Mouse (Mus musculus) myocyte (in vitro differentiated cells): ENCODE results near the gene Tnrc6a. TPM values are rescaled to one million over a fixed set of nuclear protein-coding genes. Genes with fewer than 3 reads are reported as not detected.

Source experiments
- H3K27me3 ChIP-seq: one replicate; pipeline ENCODE4 v1.6.1; 2011; ENCODE audit not compliant: control insufficient read depth, insufficient read depth, insufficient read length
- H3K36me3 ChIP-seq: one replicate; pipeline ENCODE4 v1.6.1; 2011; ENCODE audit not compliant: control insufficient read depth, insufficient read depth
- H3K4me2 ChIP-seq: one replicate; pipeline ENCODE4 v1.6.1; 2011; ENCODE audit warnings: low read depth, control low read depth
- H3K4me3 ChIP-seq: one replicate; pipeline ENCODE4 v1.5.1; 2011; ENCODE audit warnings: mild to moderate bottlenecking, control low read depth, moderate library complexity
- H3K79me2 ChIP-seq: one replicate; pipeline ENCODE4 v1.6.1; 2011; ENCODE audit not compliant: control insufficient read depth, insufficient read depth
- H3ac ChIP-seq: one replicate; pipeline ENCODE4 v1.6.1; 2011; ENCODE audit not compliant: control insufficient read depth, insufficient read length
- CEBPB ChIP-seq: IDR thresholded peaks from 2 replicates; pipeline ENCODE4 v1.6.1; 2011; ENCODE audit warnings: mild to moderate bottlenecking, moderate library complexity; ENCODE audit not compliant: poor library complexity, insufficient read depth, severe bottlenecking
- E2F4 ChIP-seq: IDR thresholded peaks from one replicate; pipeline ENCODE4 v1.6.1; 2011; ENCODE audit warnings: mild to moderate bottlenecking, control low read depth, moderate library complexity; ENCODE audit not compliant: insufficient read depth
- MAX ChIP-seq: IDR thresholded peaks from one replicate; pipeline ENCODE4 v1.6.1; 2011; ENCODE audit warnings: low read depth, mild to moderate bottlenecking, control low read depth
- MYOD1 ChIP-seq, 3 experiments: IDR thresholded peaks; one replicate each; pipeline ENCODE4 v1.6.1; 2011; ENCODE audit warnings: control low read depth in 2 of 3, low read depth in 2 of 3, mild to moderate bottlenecking in 2 of 3, moderate library complexity in 1 of 3; ENCODE audit not compliant: insufficient read length in 2 of 3, control insufficient read depth in 1 of 3
- MYOG ChIP-seq, 3 experiments: IDR thresholded peaks; one replicate each; pipeline ENCODE4 v1.6.1; 2011; ENCODE audit warnings: control low read depth in 2 of 3, low read depth in 2 of 3, mild to moderate bottlenecking in 2 of 3; ENCODE audit not compliant: insufficient read length in 2 of 3, control insufficient read depth in 1 of 3, insufficient read depth in 1 of 3
- POLR2A ChIP-seq: IDR thresholded peaks from one replicate; pipeline ENCODE4 v1.6.1; 2011; ENCODE audit warnings: low read depth, mild to moderate bottlenecking, control low read depth, moderate library complexity; ENCODE audit not compliant: insufficient read length
- POLR2AphosphoS2 ChIP-seq: IDR thresholded peaks from one replicate; pipeline ENCODE4 v1.6.1; 2011; ENCODE audit warnings: low read depth, control low read depth; ENCODE audit not compliant: insufficient read length
- REST ChIP-seq: IDR thresholded peaks from one replicate; pipeline ENCODE4 v1.6.1; 2011; ENCODE audit warnings: mild to moderate bottlenecking, control low read depth, moderate library complexity; ENCODE audit not compliant: insufficient read depth, insufficient read length
- SRF ChIP-seq: IDR thresholded peaks from one replicate; pipeline ENCODE4 v1.6.1; 2011; ENCODE audit warnings: low read depth; ENCODE audit not compliant: control insufficient read depth, insufficient read length
- TCF12 ChIP-seq: IDR thresholded peaks from one replicate; pipeline ENCODE4 v1.6.1; 2011; ENCODE audit warnings: mild to moderate bottlenecking, control low read depth; ENCODE audit not compliant: poor library complexity, insufficient read depth, severe bottlenecking
- TCF3 ChIP-seq: IDR thresholded peaks from one replicate; pipeline ENCODE4 v1.6.1; 2011; ENCODE audit warnings: low read depth, control low read depth; ENCODE audit not compliant: insufficient read length
- USF1 ChIP-seq: IDR thresholded peaks from one replicate; pipeline ENCODE4 v1.6.1; 2011; ENCODE audit warnings: low read depth, mild to moderate bottlenecking, control low read depth, moderate library complexity
- polyA plus RNA-seq: library from polyadenylated mRNA; unstranded; fragments of >200 nt; fragmentation: generic; extraction: Trizol; gene quantifications from one replicate; pipeline ENCODE4 v1.2.1, GENCODE M21; 2012; ENCODE audit warnings: missing spikeins

The Tnrc6a gene
- polyA plus RNA-seq, 1 experiment = 8.6 TPM

DNA sequence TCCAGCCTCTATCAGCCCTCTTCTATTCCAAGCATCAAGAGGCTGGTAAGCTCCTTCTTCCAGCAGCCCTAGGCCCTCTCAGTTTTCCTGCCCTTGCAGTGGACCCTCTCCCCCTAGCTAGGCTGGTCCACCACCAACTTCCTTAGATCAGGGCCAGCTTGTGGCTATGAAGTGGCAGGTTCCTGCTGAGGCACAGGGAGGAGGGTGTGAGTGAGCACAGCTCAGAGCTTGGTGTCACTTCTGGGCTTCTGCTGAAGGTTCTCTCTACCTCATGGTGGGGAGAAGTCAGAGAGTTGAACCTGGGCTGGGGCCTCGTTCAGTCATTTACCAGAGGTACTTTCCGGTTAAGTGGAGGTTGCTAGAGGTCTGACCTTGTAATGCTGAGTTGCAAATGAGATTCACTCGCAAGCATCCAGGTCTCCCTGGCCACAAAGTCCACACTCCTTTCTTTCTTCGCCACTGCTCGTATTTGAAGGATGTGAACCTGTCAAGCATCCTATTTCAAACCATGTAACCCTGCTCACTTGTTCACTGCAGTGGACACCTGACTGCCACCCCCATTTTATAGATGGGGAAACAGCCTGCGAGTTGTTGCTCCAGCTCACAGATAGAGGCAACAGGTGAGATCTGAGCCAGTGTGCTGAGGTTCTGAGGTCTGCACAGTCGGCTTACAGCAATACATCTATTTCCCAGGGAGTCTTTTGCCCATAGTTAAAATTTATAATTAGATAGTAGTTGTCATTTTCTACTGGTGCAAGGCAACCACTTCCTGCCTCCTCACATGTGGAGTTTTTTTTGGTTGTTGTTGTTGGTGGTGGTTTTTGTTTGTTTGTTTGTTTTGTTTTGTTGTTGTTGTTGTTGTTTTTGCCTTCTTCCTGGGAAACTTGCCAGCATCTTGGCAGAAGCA is 94.0 kb downstream of the Tnrc6a start:
- no peak overlapping the region for H3K4me2 ChIP-seq
- H3K79me2 ChIP-seq = no peaks in the 10 kb centered on the region
- no peak overlapping the region for H3K4me3 ChIP-seq
- H3K36me3 ChIP-seq = no peaks in the 10 kb centered on the region
- peaks cover 30% of the 10 kb centered on the region for H3K27me3 ChIP-seq
- TF ChIP-seq MYOD1 (IDR thresholded peaks at IDR 0.05; ENCODE audit: control insufficient read depth in 1 of 3, insufficient read length in 2 of 3, low read depth in 2 of 3) = no peak
- no peak for TF ChIP-seq SRF
- TF ChIP-seq MYOG (IDR thresholded peaks at IDR 0.05; ENCODE audit: control insufficient read depth in 1 of 3, insufficient read depth in 1 of 3, insufficient read length in 2 of 3, low read depth in 2 of 3) = no peak
- TF ChIP-seq REST = no peak
- TF ChIP-seq E2F4 = no peak
- TF ChIP-seq TCF12 = no peak
- TF ChIP-seq MAX = no peak
- no peak for TF ChIP-seq TCF3
- no peak for TF ChIP-seq USF1
- no peak for TF ChIP-seq CEBPB
- TF ChIP-seq POLR2AphosphoS2 = no peak
- TF ChIP-seq POLR2A = no peak
- H3ac ChIP-seq = no peak overlapping the region

GRCm38 (mm10) chr7:123218620-123219019 is 94.9 kb downstream of the Tnrc6a start:
- Histone ChIP-seq H3K79me2 (no peaks in the 10 kb centered on the region), H3K27me3 (peaks cover 37% of the 10 kb centered on the region), H3K36me3 (no peaks in the 10 kb centered on the region), H3K4me3 (no peak overlapping the region), H3K4me2 (no peak overlapping the region), H3ac (no peak overlapping the region)
- TF ChIP-seq POLR2AphosphoS2 (no peak), SRF (no peak), REST (no peak), CEBPB (no peak), TCF12 (no peak), MAX (no peak), MYOD1 (IDR thresholded peaks at IDR 0.05; ENCODE audit: control insufficient read depth in 1 of 3, insufficient read length in 2 of 3, low read depth in 2 of 3) (no peak), TCF3 (no peak), MYOG (IDR thresholded peaks at IDR 0.05; ENCODE audit: control insufficient read depth in 1 of 3, insufficient read depth in 1 of 3, insufficient read length in 2 of 3, low read depth in 2 of 3) (no peak), E2F4 (no peak), POLR2A (no peak), USF1 (no peak)

DNA sequence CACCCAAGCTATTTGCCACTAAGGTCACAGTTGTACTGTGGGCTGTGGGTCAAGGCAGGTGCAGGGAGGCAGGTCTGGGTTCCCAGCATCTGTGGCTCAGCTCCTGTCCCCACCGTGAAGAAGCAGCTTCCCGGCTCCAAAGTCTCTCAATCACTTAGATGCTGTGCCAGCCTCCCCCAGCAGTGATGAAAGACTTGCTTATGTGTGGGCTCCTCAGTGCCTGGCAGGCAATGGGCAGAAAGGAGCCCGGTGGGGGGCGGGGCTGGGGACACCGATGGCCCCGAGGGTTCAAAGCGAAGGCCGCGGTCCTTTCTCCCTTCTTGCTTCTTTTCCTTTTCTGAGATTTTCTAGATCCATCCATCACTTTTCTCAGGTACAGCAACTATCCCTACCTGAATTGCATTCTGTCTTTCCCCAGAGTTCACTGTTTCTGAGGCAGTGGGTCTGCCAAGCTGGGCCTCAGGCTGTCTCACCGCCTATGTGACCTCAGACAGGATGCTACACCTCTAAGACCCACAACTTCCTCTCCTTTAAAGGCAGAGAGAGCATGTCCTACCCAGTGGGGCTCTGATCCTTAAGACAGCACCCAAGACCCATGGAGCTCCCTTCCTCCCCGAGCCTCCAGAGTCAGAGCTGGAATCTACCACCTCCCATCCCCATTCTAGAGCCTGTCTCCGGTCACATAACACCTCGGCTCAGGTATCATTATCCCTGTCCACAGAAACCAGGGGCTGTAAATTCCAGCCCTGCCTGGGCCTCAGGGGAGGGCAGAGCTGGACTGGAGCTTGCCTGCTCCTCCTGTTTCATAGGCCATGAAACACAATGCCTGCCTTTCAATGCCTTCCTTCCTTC is 96.3 kb downstream of the Tnrc6a start:
- Histone ChIP-seq H3K4me3 (no peak overlapping the region), H3ac (no peak overlapping the region), H3K36me3 (no peaks in the 10 kb centered on the region), H3K79me2 (no peaks in the 10 kb centered on the region), H3K4me2 (no peak overlapping the region), H3K27me3 (peaks cover 46% of the 10 kb centered on the region)
- no peak for TF ChIP-seq TCF3
- no peak for TF ChIP-seq POLR2A
- no peak for TF ChIP-seq MYOG (IDR thresholded peaks at IDR 0.05; ENCODE audit: control insufficient read depth in 1 of 3, insufficient read depth in 1 of 3, insufficient read length in 2 of 3, low read depth in 2 of 3)
- TF ChIP-seq USF1 = no peak
- TF ChIP-seq CEBPB = no peak
- TF ChIP-seq REST = no peak
- no peak for TF ChIP-seq MAX
- no peak for TF ChIP-seq MYOD1 (IDR thresholded peaks at IDR 0.05; ENCODE audit: control insufficient read depth in 1 of 3, insufficient read length in 2 of 3, low read depth in 2 of 3)

DNA sequence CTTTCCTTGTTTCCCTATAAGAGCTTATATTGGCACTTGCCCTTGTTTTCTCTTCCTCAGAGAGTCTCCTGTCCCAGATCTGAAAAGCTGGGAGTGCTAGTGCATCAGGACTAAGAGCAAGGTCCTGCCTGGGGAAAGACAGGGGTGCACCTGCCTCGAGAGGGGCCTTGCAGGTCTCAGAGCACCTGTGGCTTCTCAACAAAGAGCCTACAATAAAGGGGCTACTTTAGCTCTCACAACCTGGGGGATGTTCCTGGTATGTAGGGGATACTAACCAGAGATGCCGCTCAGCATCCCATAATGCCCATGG is 96.9 kb downstream of the Tnrc6a start:
- Histone ChIP-seq H3K36me3 (no peaks in the 10 kb centered on the region), H3K79me2 (no peaks in the 10 kb centered on the region), H3K4me2 (no peak overlapping the region), H3ac (no peak overlapping the region), H3K27me3 (peaks cover 51% of the 10 kb centered on the region), H3K4me3 (no peak overlapping the region)
- no peak for TF ChIP-seq CEBPB
- no peak for TF ChIP-seq POLR2A
- no peak for TF ChIP-seq MYOD1 (IDR thresholded peaks at IDR 0.05; ENCODE audit: control insufficient read depth in 1 of 3, insufficient read length in 2 of 3, low read depth in 2 of 3)
- no peak for TF ChIP-seq E2F4
- TF ChIP-seq TCF3 = no peak
- TF ChIP-seq POLR2AphosphoS2 = no peak
- no peak for TF ChIP-seq TCF12
- no peak for TF ChIP-seq SRF
- no peak for TF ChIP-seq MYOG (IDR thresholded peaks at IDR 0.05; ENCODE audit: control insufficient read depth in 1 of 3, insufficient read depth in 1 of 3, insufficient read length in 2 of 3, low read depth in 2 of 3)
- TF ChIP-seq REST = no peak
- no peak for TF ChIP-seq MAX
- no peak for TF ChIP-seq USF1
